Mouse (Mus musculus): ENCODE results near the gene Orai3. TPM values are rescaled to one million over a fixed set of nuclear protein-coding genes. Genes with fewer than 3 reads are reported as not detected.

Orai3 gene
- total RNA-seq, 2 experiments from 2014 or later, result 28.5 to 30.7 TPM

- no peak for DNase-seq (ENCODE audit: low spot score in 2 of 2)
These were observed 53.9 kb downstream of the Orai3 start for GRCm38 (mm10) chr7:127823236-127824171.

- DNase-seq (ENCODE audit: low spot score in 2 of 2), result no peak
These were observed 54.7 kb downstream of the Orai3 start, which contains the start of the genes Stx4a and Stx1b for GRCm38 (mm10) chr7:127824176-127824871. Stx4a (plus strand) TSS chr7:127824294. Stx1b (minus strand) TSS chr7:127824549.

Other genes starting within 250 kb of the Orai3 start
- gene Tmem265, start 208.4 kb upstream of the Orai3 start, total RNA-seq (2021), result not detected
- 10 to 100 TPM; 37.1 to 38.0 TPM for gene Phkg2, start 196.5 kb upstream of the Orai3 start, total RNA-seq (2021)
- 1 to 10 TPM; 8.4 to 8.5 TPM for gene Ccdc189, start 181.2 kb upstream of the Orai3 start, total RNA-seq (2021)
- 10 to 100 TPM; 54.1 to 64.1 TPM for gene Rnf40, start 181.0 kb upstream of the Orai3 start, total RNA-seq (2021)
- gene Zfp629, start 154.0 kb upstream of the Orai3 start, total RNA-seq (2021), result 10 to 100 TPM; 16.4 to 16.5 TPM
- 10 to 100 TPM; 53.4 to 88.2 TPM for gene Bcl7c, start 60.9 kb upstream of the Orai3 start, total RNA-seq (2021)
- gene Ctf1, start 57.1 kb upstream of the Orai3 start, total RNA-seq (2021), result 1 to 10 TPM; 3.3 to 4.8 TPM
- gene Ctf2, start 37.6 kb upstream of the Orai3 start, total RNA-seq (2021), result not detected
- 10 to 100 TPM; 10.7 to 14.4 TPM for gene Fbxl19, start 25.3 kb upstream of the Orai3 start, total RNA-seq (2021)
- gene Setd1a, start 6.9 kb downstream of the Orai3 start, total RNA-seq (2021), result 10 to 100 TPM; 30.3 to 40.4 TPM
- gene Gm49388, start 15.8 kb downstream of the Orai3 start, total RNA-seq (2021), result 1 to 10 TPM; 2.4 to 3.0 TPM
- gene Hsd3b7, start 30.8 kb downstream of the Orai3 start, total RNA-seq (2021), result 10 to 100 TPM; 31.5 to 40.4 TPM
- gene Stx4a, start 54.5 kb downstream of the Orai3 start, total RNA-seq (2021), result 100 to 1,000 TPM in 1 of 2 experiments, 10 to 100 TPM in 1; 99.2 to 104 TPM
- gene Stx1b, start 54.7 kb downstream of the Orai3 start, total RNA-seq (2021), result 1 to 10 TPM; 4.2 to 5.6 TPM
- gene Zfp646, start 106.4 kb downstream of the Orai3 start, total RNA-seq (2021), result 10 to 100 TPM; 31.1 to 36.6 TPM
- gene Zfp668, start 107.0 kb downstream of the Orai3 start, total RNA-seq (2021), result 1 to 10 TPM; 8.3 to 9.5 TPM
- 1 to 10 TPM; 1.2 to 1.9 TPM for gene Prss53, start 121.2 kb downstream of the Orai3 start, total RNA-seq (2021)
- not detected for gene Gm21974, start 125.6 kb downstream of the Orai3 start, total RNA-seq (2021)
- 10 to 100 TPM; 67.2 to 67.4 TPM for gene Vkorc1, start 125.8 kb downstream of the Orai3 start, total RNA-seq (2021)
- gene Bckdk, start 134.3 kb downstream of the Orai3 start, total RNA-seq (2021), result 100 to 1,000 TPM in 1 of 2 experiments, 10 to 100 TPM in 1; 97.1 to 109 TPM
- gene Kat8, start 142.7 kb downstream of the Orai3 start, total RNA-seq (2021), result 10 to 100 TPM; 27.1 to 30.2 TPM
- gene Prss8, start 160.3 kb downstream of the Orai3 start, total RNA-seq (2021), result under 1 TPM in 1 of 2 experiments, not detected in 1; 0.23 TPM
- gene Prss36, start 176.9 kb downstream of the Orai3 start, total RNA-seq (2021), result 10 to 100 TPM in 1 of 2 experiments, 1 to 10 TPM in 1; 6.2 to 11.4 TPM
- 100 to 1,000 TPM; 150 to 153 TPM for gene Fus, start 197.6 kb downstream of the Orai3 start, total RNA-seq (2021)
- gene Pycard, start 224.1 kb downstream of the Orai3 start, total RNA-seq (2021), result 1 to 10 TPM in 1 of 2 experiments, under 1 TPM in 1; 0.83 to 3.7 TPM
- under 1 TPM in 1 of 2 experiments, not detected in 1; 0.29 TPM for gene Trim72, start 234.1 kb downstream of the Orai3 start, total RNA-seq (2021)

All from adrenal gland, adult 18-20 months (tissue).